28 mouse cellular contexts compared by ENCODE assay signal in the genomic region with DNA sequence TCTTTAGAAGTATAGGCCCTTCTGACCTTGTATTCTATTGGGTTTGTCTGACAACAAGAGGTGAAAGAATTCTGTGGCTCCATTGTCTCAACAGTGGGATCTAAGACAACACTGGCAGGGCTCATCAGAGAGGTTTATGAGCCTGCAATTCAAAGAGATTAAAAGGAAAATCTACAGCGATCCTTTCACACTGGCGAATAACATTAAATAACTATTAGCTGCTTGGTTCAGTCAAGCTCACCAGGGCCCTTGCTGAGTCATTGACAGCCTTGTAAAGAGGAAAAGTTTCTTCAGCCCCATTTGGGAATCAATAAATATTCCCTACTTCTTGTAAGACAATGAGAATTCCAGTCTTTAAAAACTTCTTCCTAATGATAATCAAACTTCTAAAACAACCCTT. TPM values are rescaled to one million over a fixed set of nuclear protein-coding genes. Genes with fewer than 3 reads are reported as not detected.
DNase-seq lines count a peak whose midpoint lies in the region; ATAC-seq and TF ChIP-seq lines count a peak whose summit lies in the region.
"Had no signal": no experiment of that assay in that cellular context is flagged by ENCODE, and none has a peak within 500 bp of the region (broad histone marks: within the 10 kb centered on the region; RNA-seq: fewer than 3 reads in every experiment).

No protein-coding gene starts in this region.

- H3K4me3 ChIP-seq in kidney, postnatal 0 days (replicated peaks; ENCODE audit: low read depth, low read length): no peak overlapping the region
- no peak overlapping the region for H3K4me3 ChIP-seq in neural tube, embryonic 12.5 days
- H3K4me3 ChIP-seq: erythroblast, embryonic 14.5 days; heart, embryonic 13.5 days; limb, embryonic 13.5 days had no signal

- no peak overlapping the region for H3K4me2 ChIP-seq in kidney, postnatal 0 days (ENCODE audit: low read length)
- H3K4me2 ChIP-seq in neural tube, embryonic 12.5 days (replicated peaks): no peak overlapping the region
- H3K4me2 ChIP-seq: heart, embryonic 13.5 days; hindbrain, embryonic 14.5 days; limb, embryonic 13.5 days; liver, embryonic 11.5 days had no signal

- H3K4me1 ChIP-seq in kidney, postnatal 0 days (replicated peaks; ENCODE audit: insufficient read depth, low read length): no peaks in the 10 kb centered on the region
- no peaks in the 10 kb centered on the region for H3K4me1 ChIP-seq in neural tube, embryonic 12.5 days
- H3K4me1 ChIP-seq: heart, embryonic 13.5 days; limb, embryonic 13.5 days had no signal

- peaks cover 4% of the 10 kb centered on the region; the same call in 1 of the 2 replicates for H3K36me3 ChIP-seq in kidney, postnatal 0 days (ENCODE audit: insufficient read depth, low read length)
- 0 out of 2 replicates have a peak, but pooled peaks cover 5% of the 10 kb centered on the region for H3K36me3 ChIP-seq in neural tube, embryonic 12.5 days

- TF ChIP-seq CTCF in kidney, postnatal 0 days (IDR thresholded peaks at IDR 0.05; ENCODE audit: low read depth): no peak

- no peak overlapping the region for H3K27ac ChIP-seq in kidney, postnatal 0 days
- no peak overlapping the region for H3K27ac ChIP-seq in neural tube, embryonic 12.5 days
- H3K27ac ChIP-seq: heart, embryonic 13.5 days; hindbrain, embryonic 14.5 days; limb, embryonic 13.5 days; macrophage had no signal

- ATAC-seq in kidney, postnatal 0 days (replicated peaks; ENCODE audit: low FRiP score, low read depth): no peak
- ATAC-seq in neural tube, embryonic 12.5 days (ENCODE audit: low FRiP score, low read depth): peak; percentile 56; the same call in 1 of the 2 replicates
- ATAC-seq: forebrain, embryonic 16.5 days; intestine, postnatal 0 days; liver, postnatal 0 days; lung, postnatal 0 days; Patski had no signal

- H3K9ac ChIP-seq in kidney, postnatal 0 days (ENCODE audit: low read depth, low read length): no peak overlapping the region
- H3K9ac ChIP-seq in neural tube, embryonic 12.5 days: no peak overlapping the region
- H3K9ac ChIP-seq: heart, embryonic 13.5 days; hindbrain, embryonic 14.5 days; limb, embryonic 13.5 days; liver, postnatal 0 days had no signal

- H3K27me3 ChIP-seq in kidney, postnatal 0 days (ENCODE audit: insufficient read depth, low read length): no peaks in the 10 kb centered on the region
- H3K27me3 ChIP-seq in neural tube, embryonic 12.5 days (replicated peaks): no peaks in the 10 kb centered on the region
- H3K27me3 ChIP-seq: CH12.LX; heart, embryonic 13.5 days; limb, embryonic 13.5 days; Patski had no signal

- DNase-seq in adrenal gland, adult 2 months: peak; percentile 14
- DNase-seq in adrenal gland, postnatal 4 days (ENCODE audit: low spot score in 2 of 2): no peak
- peak; percentile 7 for DNase-seq in kidney, postnatal 0 days (ENCODE audit: low spot score)
- DNase-seq in kidney, adult 9 months: no peak
- no peak for DNase-seq in neural tube, embryonic 10.5 days (ENCODE audit: extremely low spot score, low spot score)
- DNase-seq in MN1 (ENCODE audit: low spot score): no peak
- no peak for DNase-seq in lung, postnatal 25 days (ENCODE audit: low spot score)
- DNase-seq: adrenal gland, postnatal 36 days; cerebellum, adult 8-10 months; cerebellum, postnatal 25 days; heart, postnatal 10 days; kidney, postnatal 25 days; liver, postnatal 0 days; right cerebral cortex, adult 18-20 months; thymus, adult 2 months; thymus, postnatal 36 days had no signal

- WGBS in kidney, postnatal 0 days: 18% methylated on average over 2 of the region's 2 CpGs
- WGBS in neural tube, embryonic 12.5 days: 3% methylated on average over 2 of the region's 2 CpGs

- no peaks in the 10 kb centered on the region for H3K9me3 ChIP-seq in kidney, postnatal 0 days (replicated peaks; ENCODE audit: low read length)
- no peaks in the 10 kb centered on the region for H3K9me3 ChIP-seq in neural tube, embryonic 12.5 days
- H3K9me3 ChIP-seq: heart, embryonic 13.5 days; limb, embryonic 13.5 days had no signal

RNA-seq across cellular contexts. Expression of gene Dnajc24, which starts 29.4 kb away (rescaled TPM):
- total RNA-seq in adrenal gland, adult 2 months (2021): 10 to 100 TPM; 17.7 to 22.0 TPM
- polyA plus RNA-seq in adrenal gland, adult 2 months (2012; rRNA removed): 10.5 and 10.8 TPM in 2 replicates
- total RNA-seq in adrenal gland, postnatal 4 days (2021): 10 to 100 TPM; 36.9 TPM
- polyA plus RNA-seq in kidney, postnatal 0 days (2015; fragmentation: Nextera tagmentation; extraction: Ambion mirVana): 41.9 and 43.9 TPM in 2 replicates
- 44.1 and 44.2 TPM in 2 replicates for polyA plus RNA-seq in neural tube, embryonic 12.5 days (2016; fragmentation: Nextera tagmentation; extraction: Ambion mirVana)

Comparison
In these comparisons a context has a peak if more than half of its experiments do, and no peak if none do; other contexts are left out.
1. DNase-seq: peak in adrenal gland, adult 2 months (single experiment) and kidney, postnatal 0 days (single experiment); none in adrenal gland, postnatal 4 days (0 of 2), kidney, adult 9 months (single experiment), neural tube, embryonic 10.5 days (single experiment), MN1 (single experiment) and lung, postnatal 25 days (single experiment).